Mouse (Mus musculus) CH12.LX (cell line): ENCODE results near the gene Mpv17l2. TPM values are rescaled to one million over a fixed set of nuclear protein-coding genes. Genes with fewer than 3 reads are reported as not detected.

ENCODE experiments used
- DNase-seq: peaks from one replicate; pipeline ENCODE4 v3.0.0-alpha.2; 2013; ENCODE audit errors: extremely low read depth
- H3K27ac ChIP-seq: 2 replicates; pipeline ENCODE4 v1.5.1; 2012; ENCODE audit warnings: low read depth, mild to moderate bottlenecking, control low read depth, moderate library complexity; ENCODE audit not compliant: insufficient read depth
- H3K27me3 ChIP-seq: replicated peaks from 2 replicates; pipeline ENCODE3; 2012; ENCODE audit warnings: inconsistent platforms
- H3K36me3 ChIP-seq, 2 experiments: replicated peaks in 1 of 2; 2 replicates each; pipeline versions ENCODE3 to v1.6.1; 2012; ENCODE audit warnings: inconsistent platforms in 1 of 2, low read length in 1 of 2, mild to moderate bottlenecking in 1 of 2, mixed read lengths in 1 of 2, moderate library complexity in 1 of 2; ENCODE audit not compliant: control insufficient read depth in 1 of 2, insufficient read depth in 1 of 2
- H3K4me1 ChIP-seq, 2 experiments: 2 replicates each; pipeline ENCODE4 v1.6.1; 2012; ENCODE audit warnings: inconsistent platforms in 1 of 2, moderate library complexity in 1 of 2; ENCODE audit not compliant: insufficient read depth in 2 of 2, control insufficient read depth in 1 of 2
- H3K4me2 ChIP-seq: 2 replicates; pipeline ENCODE4 v1.6.1; 2012; ENCODE audit warnings: low read depth, mild to moderate bottlenecking, control low read depth; ENCODE audit not compliant: poor library complexity, insufficient read depth, severe bottlenecking
- H3K4me3 ChIP-seq, 3 experiments: fragments of 150-350 bp in 1 of 3; sonication (generic) in 1 of 3; replicated peaks in 1 of 3; 2 replicates each; pipeline versions ENCODE3 to v1.5.1; 2011 to 2012; ENCODE audit warnings: low read depth in 2 of 3, low read length in 2 of 3, mild to moderate bottlenecking in 2 of 3, moderate library complexity in 2 of 3, control low read depth in 1 of 3, improper control_type of control experiment in 1 of 3, inconsistent platforms in 1 of 3, mixed read lengths in 1 of 3; ENCODE audit not compliant: poor library complexity in 1 of 3
- H3K79me2 ChIP-seq: replicated peaks from 2 replicates; pipeline ENCODE4 v1.6.1; 2012; ENCODE audit warnings: mild to moderate bottlenecking, moderate library complexity; ENCODE audit not compliant: control insufficient read depth, poor library complexity, insufficient read depth, severe bottlenecking; ENCODE audit errors: extremely low read depth
- H3K9ac ChIP-seq: 2 replicates; pipeline ENCODE4 v1.6.1; 2012; ENCODE audit warnings: low read depth, mild to moderate bottlenecking, control low read depth, moderate library complexity; ENCODE audit not compliant: insufficient read depth
- H3K9me3 ChIP-seq: replicated peaks from 2 replicates; pipeline ENCODE3; 2012; ENCODE audit warnings: low read length, inconsistent platforms, mixed read lengths
- CHD2 ChIP-seq: IDR thresholded peaks from 2 replicates; pipeline ENCODE4 v1.6.1; 2011; ENCODE audit warnings: low read length, improper control_type of control experiment
- E2F4 ChIP-seq: IDR thresholded peaks from 2 replicates; pipeline ENCODE4 v1.6.1; 2011; ENCODE audit warnings: low read depth, low read length, improper control_type of control experiment; ENCODE audit not compliant: insufficient replicate concordance
- EP300 ChIP-seq: IDR thresholded peaks from 2 replicates; pipeline ENCODE4 v1.6.1; 2011; ENCODE audit warnings: low read length, improper control_type of control experiment
- ETS1 ChIP-seq: conservative IDR thresholded peaks from 2 replicates; pipeline ENCODE4 v1.6.1; 2012; ENCODE audit warnings: low read depth, mild to moderate bottlenecking, inconsistent platforms, low read length, improper control_type of control experiment, moderate library complexity
- JUN ChIP-seq: IDR thresholded peaks from 2 replicates; pipeline ENCODE4 v1.6.1; 2011; ENCODE audit warnings: low read depth, mild to moderate bottlenecking, low read length, improper control_type of control experiment, moderate library complexity; ENCODE audit not compliant: insufficient read depth
- JUND ChIP-seq: conservative IDR thresholded peaks from 2 replicates; pipeline ENCODE4 v1.6.1; 2011; ENCODE audit warnings: low read depth, low read length, improper control_type of control experiment
- KAT2A ChIP-seq: IDR thresholded peaks from 2 replicates; pipeline ENCODE4 v1.6.1; 2012; ENCODE audit warnings: low read length, improper control_type of control experiment, inconsistent platforms; ENCODE audit not compliant: insufficient replicate concordance
- MAFK ChIP-seq: IDR thresholded peaks from 2 replicates; pipeline ENCODE4 v1.6.1; 2011; ENCODE audit warnings: low read length, improper control_type of control experiment; ENCODE audit not compliant: insufficient replicate concordance
- MAX ChIP-seq: IDR thresholded peaks from 2 replicates; pipeline ENCODE4 v1.6.1; 2011; ENCODE audit warnings: low read length, improper control_type of control experiment
- MYC ChIP-seq: IDR thresholded peaks from 2 replicates; pipeline ENCODE4 v1.6.1; 2011; ENCODE audit warnings: low read depth, mild to moderate bottlenecking, improper control_type of control experiment, low read length
- POLR2AphosphoS2 ChIP-seq: IDR thresholded peaks from 2 replicates; pipeline ENCODE4 v1.6.1; 2011; ENCODE audit warnings: low read depth, low read length, improper control_type of control experiment
- RAD21 ChIP-seq: IDR thresholded peaks from 2 replicates; pipeline ENCODE4 v1.6.1; 2011; ENCODE audit warnings: low read depth, mild to moderate bottlenecking, low read length, improper control_type of control experiment, moderate library complexity
- SIN3A ChIP-seq: IDR thresholded peaks from 2 replicates; pipeline ENCODE4 v1.6.1; 2012; ENCODE audit warnings: low read length, improper control_type of control experiment, inconsistent platforms
- TBP ChIP-seq: conservative IDR thresholded peaks from 2 replicates; pipeline ENCODE4 v1.6.1; 2011; ENCODE audit warnings: low read depth, low read length, improper control_type of control experiment
- TCF12 ChIP-seq: IDR thresholded peaks from 2 replicates; pipeline ENCODE4 v1.6.1; 2014; ENCODE audit warnings: low read depth, mild to moderate bottlenecking, inconsistent platforms, low read length, improper control_type of control experiment
- UBTF ChIP-seq: IDR thresholded peaks from 2 replicates; pipeline ENCODE4 v1.6.1; 2012; ENCODE audit warnings: low read depth, mild to moderate bottlenecking, inconsistent platforms, low read length, improper control_type of control experiment, moderate library complexity
- USF1 ChIP-seq: IDR thresholded peaks from 2 replicates; pipeline ENCODE4 v1.6.1; 2014; ENCODE audit warnings: low read depth, mild to moderate bottlenecking, inconsistent platforms, low read length, improper control_type of control experiment
- USF2 ChIP-seq: conservative IDR thresholded peaks from 2 replicates; pipeline ENCODE4 v1.6.1; 2011; ENCODE audit warnings: low read depth, low read length, improper control_type of control experiment
- ZC3H11A ChIP-seq: IDR thresholded peaks from 2 replicates; pipeline ENCODE4 v1.6.1; 2012; ENCODE audit warnings: low read depth, mild to moderate bottlenecking, inconsistent platforms, low read length, improper control_type of control experiment
- ZKSCAN1 ChIP-seq: IDR thresholded peaks from 2 replicates; pipeline ENCODE4 v1.6.1; 2012; ENCODE audit warnings: low read depth, inconsistent platforms, low read length, improper control_type of control experiment, borderline replicate concordance
- dilution Hi-C: fragments of 300-500 bp; cut with MboI; formaldehyde crosslinking; loops from 2 replicates; pipeline ENCODE4 v1.14.3; 2020; ENCODE audit warnings: low sequenced_read_pairs; ENCODE audit not compliant: extremely low pct_unique_long_range_greater_than_20kb, extremely low pct_ligation_motif_present
- in situ Hi-C: fragments of 300-500 bp; cut with MboI; formaldehyde crosslinking; loops from 3 replicates; pipeline ENCODE4 v1.14.3; 2019; ENCODE audit warnings: low sequenced_read_pairs, low pct_ligation_motif_present, low pct_unique_long_range_greater_than_20kb, mixed read lengths
- polyA plus RNA-seq: library from polyadenylated mRNA; unstranded; fragments of >175 nt; gene quantifications from 2 replicates; pipeline ENCODE4 v1.2.1, GENCODE M21; 2012; ENCODE audit warnings: low read depth; ENCODE audit not compliant: insufficient read length
- total RNA-seq, 2 experiments: library from RNA; depleted of rRNA; stranded (reverse); fragments of 300-350 nt in 1 of 2; fragments of >200 nt in 1 of 2; gene quantifications; 2 replicates each; pipeline ENCODE4 v1.2.3; 2012 to 2014

The Mpv17l2 gene
- total and polyA plus RNA-seq, 3 experiments, result 25.3 to 36.1 (median 27.1) TPM

DNA sequence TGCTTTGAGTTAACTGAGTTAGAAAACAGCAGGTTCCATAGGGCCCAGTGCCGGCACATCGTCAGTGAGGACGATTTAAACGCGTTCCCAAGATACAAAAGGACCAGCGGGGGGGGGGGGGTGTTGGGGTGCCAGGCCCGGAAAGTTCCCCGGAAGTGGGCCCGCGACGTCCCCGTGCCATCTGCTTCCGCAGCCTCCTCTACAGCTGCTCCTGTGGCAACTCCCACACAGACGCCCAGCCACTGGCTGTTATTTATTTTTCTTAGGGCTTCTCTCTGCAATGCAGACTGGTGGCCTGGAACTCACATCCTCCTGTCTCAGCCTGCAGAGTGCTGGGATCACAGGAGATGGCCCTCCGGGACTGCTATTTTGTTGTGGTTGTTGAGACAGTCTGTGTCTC is 40.4 kb upstream of the Mpv17l2 start:
- peaks cover 0 to 1% of the 10 kb centered on the region in 2 experiments for H3K36me3 ChIP-seq

GRCm38 (mm10) chr8:70800648-70801047 is 39.9 kb upstream of the Mpv17l2 start:
- Histone ChIP-seq H3K27me3 (peaks cover 17% of the 10 kb centered on the region), H3K4me2 (no peak overlapping the region), H3K9me3 (no peaks in the 10 kb centered on the region), H3K4me1 (peaks cover 10 to 38% of the 10 kb centered on the region in 2 experiments), H3K4me3 (no peak overlapping the region), H3K79me2 (no peaks in the 10 kb centered on the region), H3K9ac (no peak overlapping the region), H3K36me3 (peaks cover 0 to 1% of the 10 kb centered on the region in 2 experiments), H3K27ac (no peak overlapping the region)
- in situ Hi-C loops, result loop anchor here (5.0 kb wide), 1 partner anchor 33 kb away; no protein-coding TSS in a partner anchor
- dilution Hi-C loops, result no loop called here
- no peak for DNase-seq
- no peak for TF ChIP-seq JUND
- no peak for TF ChIP-seq USF2
- no peak for TF ChIP-seq MAFK
- no peak for TF ChIP-seq E2F4
- no peak for TF ChIP-seq RAD21
- TF ChIP-seq MYC, result no peak

More for the DNA sequence above, 40.4 kb upstream of the Mpv17l2 start:
- DNase-seq, result no peak
- Histone ChIP-seq H3K4me2 (no peak overlapping the region), H3K79me2 (no peaks in the 10 kb centered on the region), H3K27ac (no peak overlapping the region), H3K9ac (no peak overlapping the region), H3K27me3 (peaks cover 12% of the 10 kb centered on the region), H3K4me3 (no peak overlapping the region), H3K4me1 (peaks cover 15 to 43% of the 10 kb centered on the region in 2 experiments), H3K9me3 (no peaks in the 10 kb centered on the region)
- in situ Hi-C loops (loop anchor here (5.0 kb wide), 1 partner anchor 34 kb away; no protein-coding TSS in a partner anchor), dilution Hi-C loops (no loop called here)
- TF ChIP-seq USF2, result no peak
- no peak for TF ChIP-seq USF1
- TF ChIP-seq MAFK, result no peak
- no peak for TF ChIP-seq JUN
- no peak for TF ChIP-seq ETS1
- TF ChIP-seq CHD2, result no peak
- no peak for TF ChIP-seq ZC3H11A
- no peak for TF ChIP-seq EP300
- no peak for TF ChIP-seq TCF12
- no peak for TF ChIP-seq POLR2AphosphoS2
- no peak for TF ChIP-seq UBTF
- TF ChIP-seq TBP, result no peak
- TF ChIP-seq ZKSCAN1, result no peak
- no peak for TF ChIP-seq MAX
- no peak for TF ChIP-seq KAT2A
- TF ChIP-seq SIN3A, result no peak
- TF ChIP-seq MYC, result no peak
- no peak for TF ChIP-seq JUND
